Mouse (Mus musculus) cerebellum, adult 9-10 months (tissue): Measurements from ENCODE around the gene Arhgef28.
A peak's percentile ranks its signal among the peaks of the same experiment; 100 is the strongest.
"Not testable (repeated sequence)": the region's sequence is repeated elsewhere in the genome, so short reads cannot be mapped to it uniquely, and the experiment has no call there.

ENCODE experiments used
- DNase-seq: peaks from one replicate; pipeline ENCODE4 v3.0.0; 2022

Arhgef28 gene

GRCm38 (mm10) chr13:98121124-98121470 lies 85.1 kb downstream of the Arhgef28 start:
- DNase-seq = no peak

- no peak for DNase-seq
Observed at GRCm38 (mm10) chr13:98120356-98121123, 85.7 kb downstream of the Arhgef28 start.

- DNase-seq = no peak
Observed at GRCm38 (mm10) chr13:98118291-98118690, 87.9 kb downstream of the Arhgef28 start.

DNA sequence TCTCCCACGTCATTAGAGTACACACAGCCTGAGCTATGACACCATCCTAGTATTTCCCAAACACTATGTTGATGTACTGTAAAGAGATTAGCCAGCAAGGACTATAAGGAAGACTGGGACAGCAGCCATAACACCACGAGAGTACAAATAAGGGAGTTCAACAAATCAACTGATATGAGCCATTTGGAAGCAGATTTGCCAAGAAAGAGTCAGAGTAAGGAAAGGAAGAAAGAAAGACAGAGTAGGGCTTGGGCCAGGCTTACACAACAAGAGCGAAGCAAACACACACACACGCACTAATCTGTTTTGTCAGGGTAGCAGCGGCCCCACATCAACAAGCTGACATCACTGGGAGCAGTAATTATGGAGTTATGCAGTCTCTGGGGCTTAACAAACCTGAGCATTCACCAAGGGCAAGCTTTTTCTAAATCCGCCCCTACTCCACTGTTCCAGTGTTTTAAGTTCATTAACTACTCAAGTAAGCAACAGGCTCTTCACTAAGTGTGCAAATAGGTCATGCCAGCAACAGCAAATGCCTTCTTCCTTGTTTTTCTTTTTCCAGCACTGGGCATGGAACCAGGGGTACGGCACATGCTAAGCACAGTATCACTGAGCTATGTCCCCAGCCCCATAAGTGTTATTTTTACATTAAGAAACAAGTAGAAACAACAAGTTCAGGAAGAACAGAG lies 88.5 kb downstream of the Arhgef28 start:
- DNase-seq = no peak

DNA sequence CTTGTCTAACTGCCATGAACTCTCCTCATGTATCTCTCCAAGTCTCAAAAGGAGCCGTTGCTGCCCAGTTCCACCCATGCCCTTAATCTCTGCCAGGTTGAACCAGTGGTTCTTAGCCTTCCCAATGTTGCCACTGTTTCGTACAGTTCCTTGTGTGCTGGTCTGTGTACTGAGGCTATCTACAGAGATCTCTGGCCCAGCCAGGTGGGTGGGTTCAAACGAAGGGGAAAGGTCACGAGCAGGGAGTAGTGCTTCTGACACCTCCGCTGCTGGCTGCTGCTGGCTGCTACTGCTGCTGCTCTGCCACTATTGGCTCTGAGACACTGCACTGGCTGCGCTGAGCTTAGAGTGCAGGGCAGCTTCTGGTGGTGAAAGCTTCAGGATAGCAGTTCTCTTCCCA lies 90.6 kb downstream of the Arhgef28 start:
- DNase-seq = no peak

GRCm38 (mm10) chr13:98115051-98115450 lies 91.2 kb downstream of the Arhgef28 start:
- no peak for DNase-seq

DNA sequence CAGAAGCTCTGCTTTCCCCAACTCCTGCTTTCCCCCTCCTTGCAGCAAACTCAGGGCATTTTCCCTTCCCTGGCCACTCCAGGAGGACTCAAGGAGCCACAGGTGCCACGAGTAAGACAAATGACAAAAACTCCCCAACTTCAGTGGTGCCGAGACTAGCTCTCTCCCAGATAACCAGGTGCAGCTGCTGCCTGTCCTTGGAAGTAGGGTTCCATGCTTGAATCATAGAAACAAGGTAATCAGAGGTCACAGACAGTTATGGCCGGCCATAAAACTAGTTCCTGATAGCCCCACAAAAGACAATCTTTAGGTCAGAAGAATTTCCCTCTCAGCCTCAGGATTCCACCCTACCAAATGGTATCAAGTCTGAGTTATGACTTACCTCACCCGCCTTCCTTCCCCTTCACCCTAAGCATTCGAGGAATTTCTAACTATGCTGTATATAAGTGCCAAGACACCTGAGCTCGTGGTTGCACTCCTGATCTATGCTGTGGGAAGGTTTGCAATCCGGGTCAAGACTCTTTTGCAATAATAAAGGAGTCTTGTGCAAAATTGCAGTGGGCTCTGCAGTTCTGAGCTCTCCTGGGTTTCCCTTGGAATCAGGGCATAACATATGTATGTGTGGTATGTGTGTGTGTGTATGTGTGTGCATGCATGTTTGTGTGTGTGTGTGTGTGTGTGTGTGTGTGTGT lies 93.3 kb downstream of the Arhgef28 start:
- DNase-seq = no peak

- no peak for DNase-seq
Observed at GRCm38 (mm10) chr13:98111531-98111930, 94.7 kb downstream of the Arhgef28 start.

DNA sequence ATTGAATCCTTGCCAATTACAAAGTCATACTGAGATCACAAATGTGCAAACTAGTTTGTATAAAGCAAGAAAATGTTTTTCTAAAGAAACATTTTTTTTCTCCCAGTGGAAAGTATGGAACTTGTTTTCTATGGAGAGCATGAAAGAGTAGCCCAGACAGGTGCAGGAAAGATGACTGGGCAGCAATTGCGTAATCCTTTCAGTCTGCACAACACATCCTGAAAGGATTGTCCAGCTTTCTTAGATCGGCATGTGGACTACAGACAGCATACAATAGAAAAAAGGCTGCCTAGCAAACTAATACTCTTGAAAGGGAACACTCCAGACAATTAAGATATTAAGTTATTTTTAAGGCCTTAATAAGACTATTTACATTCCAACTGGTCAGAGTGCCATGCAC lies 95.2 kb downstream of the Arhgef28 start:
- no peak for DNase-seq

- DNase-seq = not testable (repeated sequence)
Observed at GRCm38 (mm10) chr13:98108481-98108880, 97.8 kb downstream of the Arhgef28 start.

GRCm38 (mm10) chr13:98107621-98108020 lies 98.6 kb downstream of the Arhgef28 start:
- DNase-seq = no peak

DNA sequence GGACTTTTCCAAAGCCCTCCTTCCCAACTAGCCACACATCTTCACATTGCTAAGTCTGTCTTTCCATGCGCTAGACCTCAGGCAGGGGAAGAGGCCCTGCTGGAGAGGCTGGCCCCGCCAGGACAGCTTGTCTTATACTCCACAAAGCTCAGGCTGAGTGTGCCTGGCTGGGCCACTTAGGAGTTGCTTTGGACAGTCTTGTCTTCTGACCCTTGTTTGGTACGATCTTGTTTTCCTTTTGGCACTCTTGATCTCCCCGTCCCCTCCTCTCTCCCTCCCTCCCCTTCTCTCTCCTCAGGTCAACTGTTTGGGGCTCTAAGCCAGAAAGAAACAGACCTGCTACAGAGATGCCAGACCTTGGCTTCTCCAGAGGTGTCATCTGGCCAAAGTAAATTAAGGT lies 110.3 kb downstream of the Arhgef28 start:
- no peak for DNase-seq

- DNase-seq = no peak
Observed at GRCm38 (mm10) chr13:98094332-98094731, 111.9 kb downstream of the Arhgef28 start.

GRCm38 (mm10) chr13:98093483-98093882 lies 112.8 kb downstream of the Arhgef28 start:
- DNase-seq = no peak

- DNase-seq = no peak
Observed at GRCm38 (mm10) chr13:98092354-98093002, 113.8 kb downstream of the Arhgef28 start.

- DNase-seq = no peak
Observed at GRCm38 (mm10) chr13:98079640-98080039, 126.6 kb downstream of the Arhgef28 start.

- no peak for DNase-seq
Observed at GRCm38 (mm10) chr13:98078251-98078650, 128.0 kb downstream of the Arhgef28 start.

GRCm38 (mm10) chr13:98077216-98077615 lies 129.0 kb downstream of the Arhgef28 start:
- no peak for DNase-seq

- peak; percentile 28 for DNase-seq
Observed at GRCm38 (mm10) chr13:98074871-98075270, 131.4 kb downstream of the Arhgef28 start.

DNA sequence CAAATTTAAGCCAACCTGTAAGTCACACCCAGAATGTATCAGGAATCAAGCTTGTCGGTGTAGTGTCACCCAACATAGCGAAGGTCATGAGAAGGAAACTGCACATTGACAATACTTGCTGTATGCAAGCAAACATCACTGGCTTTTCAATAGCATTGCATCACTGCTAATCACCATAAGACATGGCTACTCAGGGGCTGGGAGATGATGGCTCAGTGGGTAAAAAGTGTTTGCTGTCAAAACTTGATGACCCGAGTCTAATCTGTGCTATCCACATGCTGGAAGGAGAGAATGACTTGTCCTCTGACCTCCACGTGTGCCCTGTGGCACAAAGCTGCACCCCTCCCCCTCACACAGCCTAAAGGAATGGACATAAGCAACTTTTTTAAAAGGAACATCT lies 133.0 kb downstream of the Arhgef28 start:
- no peak for DNase-seq

- no peak for DNase-seq
Observed at GRCm38 (mm10) chr13:98070458-98070857, 135.8 kb downstream of the Arhgef28 start.

- no peak for DNase-seq
Observed at GRCm38 (mm10) chr13:98069646-98070045, 136.6 kb downstream of the Arhgef28 start.

- no peak for DNase-seq
Observed at GRCm38 (mm10) chr13:98062843-98063242, 143.4 kb downstream of the Arhgef28 start.
